Mouse (Mus musculus): ENCODE measurements around the gene Usp54. TPM values are rescaled to one million over a fixed set of nuclear protein-coding genes. Genes with fewer than 3 reads are reported as not detected.

The Usp54 gene
- polyA plus RNA-seq, 1 experiment: 3.3 TPM

DNA sequence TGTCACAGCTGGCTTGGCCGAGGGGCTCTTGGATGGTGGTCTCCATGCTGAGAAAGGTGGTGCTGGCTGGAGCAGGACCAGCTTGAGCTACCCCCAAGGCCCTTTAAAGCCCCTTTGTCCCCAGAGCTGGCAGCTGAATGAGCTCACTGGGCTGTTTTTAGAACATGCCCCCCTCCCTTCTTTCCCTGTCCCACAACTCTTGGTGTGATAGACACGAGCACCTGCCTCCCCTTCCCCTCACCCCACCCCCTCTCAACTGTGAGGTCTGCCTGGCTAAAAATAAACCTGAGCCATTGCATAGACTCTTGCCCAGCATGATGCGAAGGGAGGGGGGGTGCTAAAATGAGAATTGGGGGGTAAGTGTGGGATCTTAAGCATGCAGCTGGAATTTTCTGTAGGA lies 23.6 kb upstream of the Usp54 start:
- no peaks in the 10 kb centered on the region for H3K27me3 ChIP-seq (ENCODE audit: control insufficient read depth, insufficient read depth, insufficient read length)
- peak overlapping the region; percentile 42 for H3ac ChIP-seq (ENCODE audit: control insufficient read depth, insufficient read length, low read depth)
- no peaks in the 10 kb centered on the region for H3K36me3 ChIP-seq (ENCODE audit: control insufficient read depth, insufficient read depth)
- peak; percentile 64 for TF ChIP-seq MYOD1 (IDR thresholded peaks at IDR 0.05; ENCODE audit: control insufficient read depth, insufficient read length, low read depth)
- TF ChIP-seq FOSL1 (IDR thresholded peaks at IDR 0.05; ENCODE audit: insufficient read depth, low read length, poor library complexity, severe bottlenecking): no peak
- no peak for TF ChIP-seq CEBPB (IDR thresholded peaks at IDR 0.05; ENCODE audit: low read depth)
- no peak for TF ChIP-seq MYOG (IDR thresholded peaks at IDR 0.05; ENCODE audit: control insufficient read depth, extremely low read depth, insufficient read length)
- peaks cover 10% of the 10 kb centered on the region for H3K79me2 ChIP-seq (ENCODE audit: control insufficient read depth, insufficient read depth)
- H3K4me3 ChIP-seq (ENCODE audit: insufficient read depth, poor library complexity, severe bottlenecking): peak overlapping the region; percentile 25
- peaks cover 2% of the 10 kb centered on the region for H3K79me3 ChIP-seq (ENCODE audit: low read depth)

DNA sequence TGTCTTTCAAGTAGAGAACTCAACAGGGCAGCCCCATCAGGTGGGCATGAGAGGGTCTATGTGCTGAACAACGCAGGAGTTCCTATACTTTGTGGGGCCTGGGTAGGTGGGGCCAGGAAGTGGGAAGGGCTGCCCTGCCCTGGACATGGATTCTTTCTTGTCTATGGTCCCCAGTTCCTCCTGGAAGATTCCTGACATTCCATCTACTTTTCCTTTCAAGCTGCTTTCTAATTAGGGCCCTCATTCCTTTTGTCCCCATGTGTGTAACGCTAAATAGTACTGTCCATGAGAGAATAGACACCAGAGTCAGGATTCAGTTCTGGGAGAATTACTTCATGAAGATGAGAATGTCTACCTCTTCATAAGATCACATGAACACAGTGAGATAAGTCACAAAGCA lies 22.7 kb upstream of the Usp54 start:
- Histone ChIP-seq H3K36me3 (ENCODE audit: control insufficient read depth, insufficient read depth) (no peaks in the 10 kb centered on the region), H3K27me3 (ENCODE audit: control insufficient read depth, insufficient read depth, insufficient read length) (no peaks in the 10 kb centered on the region), H3K4me3 (ENCODE audit: insufficient read depth, poor library complexity, severe bottlenecking) (peak overlapping the region; percentile 12), H3ac (ENCODE audit: control insufficient read depth, insufficient read length, low read depth) (no peak overlapping the region), H3K79me3 (ENCODE audit: low read depth) (peaks cover 2% of the 10 kb centered on the region), H3K79me2 (ENCODE audit: control insufficient read depth, insufficient read depth) (peaks cover 10% of the 10 kb centered on the region)
- TF ChIP-seq CEBPB (IDR thresholded peaks at IDR 0.05; ENCODE audit: low read depth) (no peak), MYOD1 (IDR thresholded peaks at IDR 0.05; ENCODE audit: control insufficient read depth, insufficient read length, low read depth) (no peak), CTCF (IDR thresholded peaks at IDR 0.05; ENCODE audit: control insufficient read depth, insufficient read depth, insufficient read length) (no peak), MAX (IDR thresholded peaks at IDR 0.05) (no peak), MYOG (IDR thresholded peaks at IDR 0.05; ENCODE audit: control insufficient read depth, extremely low read depth, insufficient read length) (no peak), USF1 (IDR thresholded peaks at IDR 0.05; ENCODE audit: low read depth) (no peak), FOSL1 (IDR thresholded peaks at IDR 0.05; ENCODE audit: insufficient read depth, low read length, poor library complexity, severe bottlenecking) (no peak)

DNA sequence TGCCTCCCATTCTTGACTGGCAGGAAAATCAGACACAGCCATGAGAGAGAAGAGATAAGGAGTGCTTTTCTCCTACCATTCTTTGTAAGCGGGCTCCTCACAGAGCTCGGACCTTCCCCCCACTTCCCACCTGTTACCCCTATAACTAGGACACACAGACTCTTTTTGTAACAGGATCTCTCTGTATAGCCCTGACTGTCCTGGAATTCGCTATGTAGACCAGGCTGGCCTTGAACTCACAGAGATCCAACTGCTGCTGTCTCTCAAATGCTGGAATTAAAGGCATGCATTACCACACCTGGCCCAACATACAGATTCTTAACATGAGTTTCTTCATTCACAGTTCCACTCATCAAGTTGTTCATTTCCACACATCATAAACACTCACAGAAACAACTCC lies 21.9 kb upstream of the Usp54 start:
- Histone ChIP-seq H3ac (ENCODE audit: control insufficient read depth, insufficient read length, low read depth) (no peak overlapping the region), H3K27me3 (ENCODE audit: control insufficient read depth, insufficient read depth, insufficient read length) (no peaks in the 10 kb centered on the region), H3K4me3 (ENCODE audit: insufficient read depth, poor library complexity, severe bottlenecking) (no peak overlapping the region), H3K36me3 (ENCODE audit: control insufficient read depth, insufficient read depth) (no peaks in the 10 kb centered on the region), H3K79me3 (ENCODE audit: low read depth) (peaks cover 2% of the 10 kb centered on the region), H3K79me2 (ENCODE audit: control insufficient read depth, insufficient read depth) (peaks cover 10% of the 10 kb centered on the region)
- no peak for TF ChIP-seq CTCF (IDR thresholded peaks at IDR 0.05; ENCODE audit: control insufficient read depth, insufficient read depth, insufficient read length)
- TF ChIP-seq CEBPB (IDR thresholded peaks at IDR 0.05; ENCODE audit: low read depth): no peak
- TF ChIP-seq FOSL1 (IDR thresholded peaks at IDR 0.05; ENCODE audit: insufficient read depth, low read length, poor library complexity, severe bottlenecking): no peak
- TF ChIP-seq MAX (IDR thresholded peaks at IDR 0.05): no peak

DNA sequence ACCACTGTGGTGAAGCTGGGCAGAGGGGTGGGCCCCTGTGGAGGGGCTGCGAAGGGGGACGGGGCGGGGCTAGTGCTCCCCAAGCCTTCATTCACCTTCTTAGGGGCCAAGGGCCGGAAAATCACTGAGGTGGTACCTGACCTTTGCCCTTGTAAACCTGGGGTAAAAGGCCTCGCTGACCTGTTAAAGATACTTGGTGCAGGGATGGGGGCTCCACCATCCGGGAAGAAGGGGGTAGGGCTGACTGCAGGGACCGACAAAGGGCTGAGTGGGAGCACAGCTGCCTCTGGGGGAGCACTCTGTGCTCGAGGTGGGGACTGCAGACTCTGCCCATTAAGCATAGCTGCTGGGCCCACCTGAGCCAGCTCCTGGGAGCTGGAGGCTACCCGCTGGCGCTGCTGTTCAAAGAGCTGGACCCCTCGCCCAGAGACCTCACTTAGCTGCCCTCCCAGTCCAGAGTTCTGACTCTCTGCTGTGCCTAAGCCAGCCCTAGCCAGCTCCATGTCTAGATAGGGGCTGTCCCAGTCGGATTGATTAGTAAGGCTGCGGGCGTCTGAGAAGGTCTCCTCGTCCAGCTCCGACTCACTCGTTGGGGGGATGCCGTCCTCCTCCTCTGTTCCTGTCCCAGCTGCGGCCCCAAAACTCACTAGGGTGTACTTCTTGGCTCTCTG lies 20.9 kb upstream of the Usp54 start:
- peak overlapping the region; percentile 67 for H3ac ChIP-seq (ENCODE audit: control insufficient read depth, insufficient read length, low read depth)
- no peaks in the 10 kb centered on the region for H3K36me3 ChIP-seq (ENCODE audit: control insufficient read depth, insufficient read depth)
- H3K79me2 ChIP-seq (ENCODE audit: control insufficient read depth, insufficient read depth): peaks cover 10% of the 10 kb centered on the region
- peaks cover 2% of the 10 kb centered on the region for H3K79me3 ChIP-seq (ENCODE audit: low read depth)
- TF ChIP-seq USF1 (IDR thresholded peaks at IDR 0.05; ENCODE audit: low read depth): no peak
- no peak for TF ChIP-seq FOSL1 (IDR thresholded peaks at IDR 0.05; ENCODE audit: insufficient read depth, low read length, poor library complexity, severe bottlenecking)
- TF ChIP-seq MYOG (IDR thresholded peaks at IDR 0.05; ENCODE audit: control insufficient read depth, extremely low read depth, insufficient read length): no peak
- no peak for TF ChIP-seq CTCF (IDR thresholded peaks at IDR 0.05; ENCODE audit: control insufficient read depth, insufficient read depth, insufficient read length)
- TF ChIP-seq MAX (IDR thresholded peaks at IDR 0.05): no peak
- no peak for TF ChIP-seq CEBPB (IDR thresholded peaks at IDR 0.05; ENCODE audit: low read depth)
- TF ChIP-seq MYOD1 (IDR thresholded peaks at IDR 0.05; ENCODE audit: control insufficient read depth, insufficient read length, low read depth): no peak
- no peaks in the 10 kb centered on the region for H3K27me3 ChIP-seq (ENCODE audit: control insufficient read depth, insufficient read depth, insufficient read length)
- H3K4me3 ChIP-seq (ENCODE audit: insufficient read depth, poor library complexity, severe bottlenecking): peak overlapping the region; percentile 34

DNA sequence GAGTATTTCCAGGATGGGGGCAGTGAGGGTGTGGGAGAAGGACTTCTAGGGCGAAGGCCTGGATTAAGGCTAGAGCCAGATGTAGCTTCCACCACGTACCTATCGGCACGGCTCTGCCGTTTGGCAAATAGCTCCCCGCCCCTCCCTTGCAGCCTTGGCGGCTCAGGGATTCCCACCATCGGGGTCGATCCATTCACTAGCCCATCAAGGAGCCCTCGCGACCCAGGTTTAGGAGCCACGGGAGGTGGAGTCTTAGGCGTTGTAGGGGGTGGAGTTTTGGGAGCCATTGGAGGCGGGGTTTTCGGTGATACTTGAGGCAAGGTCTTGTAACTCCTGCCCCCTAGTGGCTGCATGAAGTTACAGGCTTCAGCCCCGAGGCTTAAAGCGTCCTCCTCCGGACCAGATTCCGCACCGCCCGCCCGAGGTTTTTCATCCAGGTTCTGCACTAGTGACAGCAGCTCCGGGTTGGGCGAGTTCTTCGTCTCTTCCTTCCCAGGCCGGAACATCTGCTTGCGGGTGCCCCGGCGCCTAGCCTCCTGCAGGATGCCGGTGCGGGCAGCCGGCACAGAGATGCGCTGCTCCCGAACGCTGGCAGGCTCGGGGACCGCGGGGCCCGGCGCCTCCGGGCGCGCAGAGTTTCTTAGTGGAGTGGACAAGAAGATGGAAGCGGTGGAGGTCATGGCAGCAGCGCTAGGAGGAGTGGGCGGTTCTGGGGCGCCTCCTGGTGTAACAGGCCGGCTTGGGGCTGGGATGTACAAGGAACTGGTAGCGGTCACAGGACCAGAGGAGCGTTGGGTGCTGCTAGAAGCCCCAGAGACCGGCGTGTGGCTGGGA lies 20.2 kb upstream of the Usp54 start:
- TF ChIP-seq USF1 (IDR thresholded peaks at IDR 0.05; ENCODE audit: low read depth): no peak
- TF ChIP-seq CTCF (IDR thresholded peaks at IDR 0.05; ENCODE audit: control insufficient read depth, insufficient read depth, insufficient read length): peak; percentile 68
- Histone ChIP-seq H3K36me3 (ENCODE audit: control insufficient read depth, insufficient read depth) (no peaks in the 10 kb centered on the region), H3K4me3 (ENCODE audit: insufficient read depth, poor library complexity, severe bottlenecking) (peak overlapping the region; percentile 34), H3K27me3 (ENCODE audit: control insufficient read depth, insufficient read depth, insufficient read length) (no peaks in the 10 kb centered on the region), H3K79me3 (ENCODE audit: low read depth) (peaks cover 2% of the 10 kb centered on the region), H3K79me2 (ENCODE audit: control insufficient read depth, insufficient read depth) (peaks cover 10% of the 10 kb centered on the region), H3ac (ENCODE audit: control insufficient read depth, insufficient read length, low read depth) (peak overlapping the region; percentile 67)

DNA sequence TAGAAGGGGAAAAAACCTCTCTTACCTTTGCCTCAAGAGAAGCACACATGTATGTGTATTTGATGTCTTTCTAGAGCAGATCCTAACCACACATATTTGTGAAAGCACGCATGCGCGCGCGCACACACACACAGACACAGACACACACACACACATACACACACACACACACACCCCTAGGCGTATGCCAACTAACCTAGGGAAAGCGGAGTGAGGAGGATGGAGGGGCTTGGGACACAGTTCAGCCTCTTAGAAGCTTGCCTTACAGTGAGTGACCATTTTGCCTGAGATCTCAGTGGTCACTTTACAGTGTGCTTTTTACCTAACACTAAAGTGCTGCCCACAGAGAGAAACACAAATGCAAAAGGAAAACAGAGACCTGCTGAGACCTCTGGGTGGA lies 18.8 kb upstream of the Usp54 start:
- no peak for TF ChIP-seq MAX (IDR thresholded peaks at IDR 0.05)
- TF ChIP-seq MYOD1 (IDR thresholded peaks at IDR 0.05; ENCODE audit: control insufficient read depth, insufficient read length, low read depth): no peak
- TF ChIP-seq USF1 (IDR thresholded peaks at IDR 0.05; ENCODE audit: low read depth): no peak
- no peak for TF ChIP-seq CEBPB (IDR thresholded peaks at IDR 0.05; ENCODE audit: low read depth)
- no peak for TF ChIP-seq FOSL1 (IDR thresholded peaks at IDR 0.05; ENCODE audit: insufficient read depth, low read length, poor library complexity, severe bottlenecking)
- no peak for TF ChIP-seq MYOG (IDR thresholded peaks at IDR 0.05; ENCODE audit: control insufficient read depth, extremely low read depth, insufficient read length)
- TF ChIP-seq CTCF (IDR thresholded peaks at IDR 0.05; ENCODE audit: control insufficient read depth, insufficient read depth, insufficient read length): no peak
- Histone ChIP-seq H3K79me3 (ENCODE audit: low read depth) (peaks cover 2% of the 10 kb centered on the region), H3K27me3 (ENCODE audit: control insufficient read depth, insufficient read depth, insufficient read length) (no peaks in the 10 kb centered on the region), H3K36me3 (ENCODE audit: control insufficient read depth, insufficient read depth) (no peaks in the 10 kb centered on the region), H3K4me3 (ENCODE audit: insufficient read depth, poor library complexity, severe bottlenecking) (no peak overlapping the region), H3ac (ENCODE audit: control insufficient read depth, insufficient read length, low read depth) (no peak overlapping the region), H3K79me2 (ENCODE audit: control insufficient read depth, insufficient read depth) (peaks cover 10% of the 10 kb centered on the region)
